Mouse (Mus musculus): ENCODE results near the gene Nmnat1. TPM values are rescaled to one million over a fixed set of nuclear protein-coding genes. Genes with fewer than 3 reads are reported as not detected.

Nmnat1 gene
- polyA plus RNA-seq (2017; shearing (Covaris generic)), result 1 to 10 TPM; 3.5 to 7.5 TPM

DNA sequence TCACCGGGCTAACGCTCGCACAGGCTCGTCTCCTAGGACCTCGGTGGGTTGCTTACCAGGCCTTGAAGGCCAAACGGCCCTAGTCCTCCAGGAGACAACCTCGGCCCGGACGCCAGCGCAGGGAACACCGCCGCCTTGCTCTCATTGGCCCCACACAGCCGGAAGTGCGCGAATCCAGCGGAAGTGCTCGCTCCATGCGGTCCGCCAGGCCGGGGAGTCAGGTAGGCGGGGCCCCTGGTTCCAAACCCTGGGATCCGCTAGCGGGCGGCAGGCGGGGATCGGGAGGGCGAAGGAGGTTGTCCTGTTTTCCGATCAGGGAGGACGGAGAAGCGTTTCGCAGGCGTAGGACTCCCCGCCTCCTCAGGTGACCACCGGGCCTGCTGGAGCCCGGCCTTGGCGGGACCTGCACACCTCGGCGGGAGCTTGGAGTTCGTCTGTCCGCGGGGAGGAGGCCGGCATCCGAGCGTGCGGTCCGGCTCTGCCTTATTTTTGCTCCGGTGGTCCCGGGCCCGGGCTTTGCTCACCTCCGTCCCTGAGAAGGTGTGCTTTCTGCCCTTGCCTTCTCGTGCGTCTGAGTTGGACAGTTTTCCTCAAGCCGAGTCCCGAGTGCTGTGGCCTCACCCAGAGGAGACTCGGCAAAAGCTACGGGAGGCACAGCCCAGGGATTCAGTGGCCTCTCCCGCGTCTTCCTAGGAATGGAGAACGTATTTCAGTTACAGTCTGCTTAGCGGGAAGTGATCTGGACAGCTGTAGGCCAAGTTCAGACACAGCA lies at the start of gene Nmnat1, which contains the start of gene Lzic:
Gene Nmnat1, minus strand, starts transcription at position 150 of the 772 bp plus-strand sequence.
Gene Lzic, plus strand, starts transcription at position 177 of the 772 bp plus-strand sequence.

GRCm38 (mm10) chr4:149517868-149518340 lies 32.9 kb upstream of the Nmnat1 start, which contains the start of gene Ctnnbip1:
Ctnnbip1 (plus strand) TSS chr4:149518236.

GRCm38 (mm10) chr4:149477078-149477477 lies 7.9 kb downstream of the Nmnat1 start, which contains the start of gene Tmem274:
Tmem274 (plus strand) TSS chr4:149477378.

DNA sequence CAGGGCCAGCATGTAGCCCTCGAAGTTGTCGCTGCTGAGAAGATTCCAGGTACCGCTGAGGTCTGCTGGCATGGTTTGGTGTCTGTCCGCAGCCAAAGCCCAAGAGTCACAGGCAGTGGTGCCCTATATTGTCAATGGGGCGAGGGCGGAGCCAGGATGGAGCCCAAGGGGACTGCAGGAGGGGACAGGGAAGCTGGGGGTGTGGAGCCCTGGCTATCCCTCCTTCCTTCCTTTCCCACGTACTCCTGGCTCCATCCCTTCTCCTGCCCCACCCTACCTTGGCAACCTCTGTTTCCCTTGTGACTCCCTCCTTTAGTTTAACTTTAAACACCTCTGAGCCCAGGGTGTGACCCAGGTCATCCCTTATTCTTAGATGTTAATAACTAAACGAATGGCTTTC lies 30.1 kb downstream of the Nmnat1 start, which contains the start of gene Rbp7:
Gene Rbp7, minus strand, starts transcription at position 100 of the 400 bp plus-strand sequence.

DNA sequence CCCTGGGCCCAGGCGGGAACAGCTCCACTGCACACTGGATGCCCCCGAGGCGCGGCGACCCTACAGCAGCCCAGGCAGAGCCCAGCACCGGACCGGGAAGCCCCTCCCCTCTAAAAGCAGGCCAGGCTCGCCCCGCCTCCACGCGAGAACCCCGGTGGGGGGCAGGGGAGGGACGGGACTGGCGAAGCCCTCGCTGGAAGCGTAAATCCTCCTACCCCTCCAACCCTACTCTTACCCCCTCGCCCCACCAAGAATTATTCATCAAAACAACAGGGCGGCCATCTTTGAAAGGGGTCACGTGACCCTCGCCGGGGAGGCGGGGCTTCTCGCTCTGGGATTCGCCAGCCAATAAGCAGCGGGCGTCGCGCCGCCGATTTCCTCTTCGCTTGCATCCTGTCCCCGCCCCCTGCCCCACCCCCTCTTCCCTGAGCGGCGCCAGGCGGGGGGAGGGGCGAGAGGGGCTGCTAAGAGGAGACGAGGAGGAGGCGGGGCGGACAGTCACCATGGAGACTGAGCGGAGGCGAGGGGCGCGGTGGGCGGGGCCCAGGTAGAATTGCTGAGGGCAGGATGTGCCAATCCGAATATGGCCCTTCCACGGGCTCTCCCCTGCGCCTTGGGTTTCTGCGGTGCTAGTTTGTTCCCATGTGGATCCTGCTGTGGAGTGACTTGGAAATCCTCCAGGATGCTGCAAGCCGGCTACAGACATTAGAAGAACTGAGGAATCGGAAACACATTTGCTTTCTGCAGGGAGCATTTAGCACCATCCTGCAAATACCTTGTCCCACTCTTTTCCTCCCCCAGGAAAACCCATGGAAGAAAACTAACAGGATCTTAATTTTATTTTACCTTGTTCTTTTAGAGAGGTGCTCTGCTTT lies 58.4 kb downstream of the Nmnat1 start, which contains the start of gene Ube4b:
Gene Ube4b, minus strand, starts transcription at position 425 of the 875 bp plus-strand sequence.

Other genes with a start within 250 kb of the Nmnat1 start
- gene Kif1b, start 177.5 kb downstream of the Nmnat1 start, polyA plus RNA-seq (2017; shearing (Covaris generic)), result 10 to 100 TPM; 29.5 to 40.9 TPM
- gene Ube4b, start 58.5 kb downstream of the Nmnat1 start, polyA plus RNA-seq (2017; shearing (Covaris generic)), result 10 to 100 TPM; 37.8 to 40.6 TPM
- 1 to 10 TPM in 1 of 2 experiments, not detected in 1; 1.0 TPM for gene Rbp7, start 30.2 kb downstream of the Nmnat1 start, polyA plus RNA-seq (2017; shearing (Covaris generic))
- gene Tmem274, start 7.8 kb downstream of the Nmnat1 start, polyA plus RNA-seq (2017; shearing (Covaris generic)), result not detected
- gene Lzic, start within 50 bp of the Nmnat1 start, polyA plus RNA-seq (2017; shearing (Covaris generic)), result 10 to 100 TPM; 31.3 to 33.8 TPM
- 1 to 10 TPM; 3.1 to 4.5 TPM for gene Ctnnbip1, start 33.0 kb upstream of the Nmnat1 start, polyA plus RNA-seq (2017; shearing (Covaris generic))
- 10 to 100 TPM; 18.0 to 40.2 TPM for gene Clstn1, start 101.3 kb upstream of the Nmnat1 start, polyA plus RNA-seq (2017; shearing (Covaris generic))
- gene Pik3cd, start 217.4 kb upstream of the Nmnat1 start, polyA plus RNA-seq (2017; shearing (Covaris generic)), result 100 to 1,000 TPM; 228 to 339 TPM

All from inflammation-experienced regulatory T-cells (primary cell).